Mouse (Mus musculus) kidney, embryonic 15.5 days (tissue): ENCODE results near the gene Sspo. TPM values are rescaled to one million over a fixed set of nuclear protein-coding genes. Genes with fewer than 3 reads are reported as not detected.

Experiments
- microRNA-seq: library from miRNA; unstranded; fragments of <30 nt; microRNA quantifications from one replicate; pipeline ENCODE4, GENCODE M21; 2016
- polyA plus RNA-seq: library from polyadenylated mRNA; unstranded; fragments of >200 nt; fragmentation: Nextera tagmentation; extraction: Ambion mirVana; gene quantifications from 2 replicates; pipeline ENCODE4 v1.2.1, GENCODE M21; 2015

The Sspo gene
- polyA plus RNA-seq, 1 experiment from 2014 or later, result 0.86 TPM

Small RNAs within 50 kb of the gene (microRNA-seq; reads per million reads assigned to microRNA genes)
- gene Gm24325, result not detected

Other genes with a start within 250 kb of the Sspo start
- gene Krba1, start 52.6 kb upstream of the Sspo start, polyA plus RNA-seq, result 21.2 and 23.6 TPM in 2 replicates
- gene Zfp467, start 2.4 kb upstream of the Sspo start, polyA plus RNA-seq, result 27.2 and 29.6 TPM in 2 replicates
- gene Atp6v0e2, start 89.4 kb downstream of the Sspo start, polyA plus RNA-seq, result 28.0 and 29.6 TPM in 2 replicates
- gene Lrrc61, start 106.6 kb downstream of the Sspo start, polyA plus RNA-seq, result 12.8 and 16.4 TPM in 2 replicates
- gene Rarres2, start 124.6 kb downstream of the Sspo start, polyA plus RNA-seq, result 55.4 and 68.7 TPM in 2 replicates
- not detected in 2 replicates for gene Gm45021, start 141.4 kb downstream of the Sspo start, polyA plus RNA-seq
- 43.8 and 47.3 TPM in 2 replicates for gene Repin1, start 145.7 kb downstream of the Sspo start, polyA plus RNA-seq
- not detected in 2 replicates for gene Gm44965, start 145.7 kb downstream of the Sspo start, polyA plus RNA-seq
- 7.0 and 7.9 TPM in 2 replicates for gene Zfp775, start 153.8 kb downstream of the Sspo start, polyA plus RNA-seq
- gene AI854703, start 178.5 kb downstream of the Sspo start, polyA plus RNA-seq, result 3.0 and 3.1 TPM in 2 replicates
- 3.3 and 3.8 TPM in 2 replicates for gene Gimap8, start 199.0 kb downstream of the Sspo start, polyA plus RNA-seq
- gene Gimap9, start 227.9 kb downstream of the Sspo start, polyA plus RNA-seq, result 11.7 and 12.6 TPM in 2 replicates
- gene Gimap4, start 236.3 kb downstream of the Sspo start, polyA plus RNA-seq, result 69.5 and 72.5 TPM in 2 replicates